Mouse (Mus musculus): ENCODE results near the gene Agpat2. TPM values are rescaled to one million over a fixed set of nuclear protein-coding genes. Genes with fewer than 3 reads are reported as not detected.

Agpat2 gene
- polyA plus RNA-seq, 1 experiment from 2014 or later = 40.1 TPM

DNA sequence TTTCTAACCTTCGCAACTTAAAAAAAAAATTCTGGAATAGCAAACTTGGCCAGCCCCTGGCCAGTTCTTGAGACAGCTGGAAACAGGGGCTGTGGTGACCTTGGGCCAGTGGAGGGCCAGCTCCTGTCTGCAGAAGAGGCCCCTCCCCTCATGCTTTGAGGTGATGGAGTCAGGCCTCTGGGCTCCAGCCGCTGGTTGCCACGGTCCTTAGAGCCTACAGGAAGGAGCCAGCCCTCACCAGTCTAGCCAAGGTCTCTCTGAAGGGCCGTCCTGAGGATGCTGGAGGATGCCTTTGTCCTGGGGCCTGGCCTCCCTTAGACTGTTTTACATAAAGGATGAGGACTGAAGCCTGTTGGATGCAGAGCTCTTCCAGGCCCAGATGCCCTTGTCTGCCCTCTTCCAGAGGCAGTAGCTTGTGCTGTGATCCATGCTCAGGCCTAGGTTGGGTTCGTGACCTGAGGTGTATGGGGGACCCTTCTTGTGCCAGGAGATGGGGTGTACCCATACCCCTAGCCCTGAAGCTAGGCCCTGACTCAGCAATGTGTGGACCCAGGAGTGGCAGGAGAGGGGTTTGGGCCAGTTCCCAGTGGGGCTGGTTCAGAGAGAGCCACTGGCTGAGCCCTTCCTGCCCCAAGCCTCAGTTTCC lies 24.7 kb upstream of the Agpat2 start:
- H3K4me2 ChIP-seq = peak overlapping the region; percentile 93
- H3K4me1 ChIP-seq (replicated peaks; ENCODE audit: control insufficient read depth, insufficient read depth, low read length) = peaks cover 12% of the 10 kb centered on the region
- peak overlapping the region; percentile 68 for H3K4me3 ChIP-seq (ENCODE audit: low read depth, low read length)
- peaks cover 13% of the 10 kb centered on the region for H3K27me3 ChIP-seq (replicated peaks; ENCODE audit: control insufficient read depth, insufficient read depth, low read length)
- H3K36me3 ChIP-seq (ENCODE audit: control insufficient read depth, insufficient read depth, low read length) = no peaks in the 10 kb centered on the region
- DNase-seq (ENCODE audit: low spot score) (no peak), ATAC-seq (replicated peaks; ENCODE audit: low FRiP score) (0 out of 2 replicates have a peak, but pooled peaks have one; percentile 14)
- 31% methylated on average over 5 of the region's 5 CpGs for WGBS
- peak overlapping the region; percentile 72 for H3K9ac ChIP-seq (ENCODE audit: low read depth, low read length)
- no peaks in the 10 kb centered on the region for H3K9me3 ChIP-seq (ENCODE audit: control insufficient read depth, low read length)
- no peak overlapping the region for H3K27ac ChIP-seq (ENCODE audit: low read depth, low read length)

DNA sequence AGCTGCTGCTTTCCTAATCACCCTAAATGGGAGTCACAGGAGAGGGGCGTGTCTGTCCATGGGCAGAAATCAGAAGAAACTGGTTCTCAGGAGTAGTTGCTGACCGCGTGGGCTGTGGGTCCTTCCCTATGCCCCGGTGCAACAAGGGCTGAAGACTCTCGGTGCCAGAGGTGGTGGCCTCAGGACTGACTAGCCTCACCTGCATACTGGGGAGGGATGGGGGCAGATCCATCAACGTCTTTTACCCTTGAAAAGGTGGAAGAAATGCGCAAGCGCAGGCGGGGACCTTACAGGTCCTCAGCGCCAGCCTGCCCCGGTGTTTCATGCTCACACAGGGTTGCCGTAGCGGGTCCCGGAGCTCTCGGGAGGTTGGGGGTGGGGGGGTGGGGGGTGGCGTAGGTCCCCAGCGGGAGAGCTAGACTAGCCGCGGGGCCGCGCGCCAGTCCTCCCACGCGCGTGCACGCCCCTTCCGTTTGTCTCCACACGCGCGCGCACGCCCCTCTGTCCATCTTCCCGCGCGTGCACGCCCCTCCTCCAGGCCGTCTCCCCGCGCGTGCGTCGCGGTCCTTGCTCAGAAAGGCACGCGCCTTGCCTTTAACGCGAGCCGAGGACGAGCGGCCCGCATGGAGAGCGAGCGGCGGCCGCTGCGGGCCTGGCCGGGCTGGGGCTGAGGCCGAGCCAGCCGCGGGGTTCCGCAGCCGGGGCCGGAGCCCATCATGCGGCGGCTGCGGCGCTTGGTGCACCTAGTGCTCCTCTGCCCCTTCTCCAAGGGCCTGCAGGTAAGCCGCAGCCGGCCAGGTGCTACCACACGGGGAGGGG lies 23.9 kb upstream of the Agpat2 start, which contains the start of gene Fam69b:
Gene Fam69b, plus strand, starts transcription at position 537 of the 819 bp plus-strand sequence.
- Histone ChIP-seq H3K27ac (ENCODE audit: low read depth, low read length) (no peak within 1 kb of the TSS), H3K27me3 (replicated peaks; ENCODE audit: control insufficient read depth, insufficient read depth, low read length) (peaks cover 13% of the 10 kb centered on the region), H3K4me2 (peak within 1 kb of the TSS; percentile 93), H3K4me1 (replicated peaks; ENCODE audit: control insufficient read depth, insufficient read depth, low read length) (peaks cover 12% of the 10 kb centered on the region), H3K4me3 (ENCODE audit: low read depth, low read length) (peak within 1 kb of the TSS; percentile 68), H3K36me3 (ENCODE audit: control insufficient read depth, insufficient read depth, low read length) (no peaks in the 10 kb centered on the region), H3K9ac (ENCODE audit: low read depth, low read length) (peak within 1 kb of the TSS; percentile 72), H3K9me3 (ENCODE audit: control insufficient read depth, low read length) (no peaks in the 10 kb centered on the region)
- ATAC-seq (replicated peaks; ENCODE audit: low FRiP score) (peak; percentile 30; the same call in 1 of the 2 replicates), DNase-seq (ENCODE audit: low spot score) (peak; percentile 74)
- 1% methylated on average over 67 of the region's 70 CpGs for WGBS

DNA sequence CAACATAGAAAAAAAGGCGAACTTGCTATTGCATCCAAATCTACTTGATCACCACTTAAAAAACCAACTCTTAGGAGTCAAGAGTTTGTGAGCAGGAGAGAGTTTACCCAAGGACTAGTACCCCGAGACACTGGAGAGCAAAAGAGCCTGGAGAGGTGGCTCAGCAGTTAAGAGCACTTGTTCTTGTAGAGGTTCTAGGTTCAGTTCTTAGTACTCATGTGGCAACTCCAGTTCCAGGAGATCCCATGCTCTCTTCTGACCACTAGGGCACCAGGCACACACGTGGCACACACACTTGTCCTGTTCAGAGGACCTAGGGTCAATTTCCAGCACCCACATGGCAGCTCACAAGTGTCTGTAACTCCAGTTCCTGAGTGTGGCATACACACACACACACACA lies 21.9 kb upstream of the Agpat2 start:
- H3K4me2 ChIP-seq = no peak overlapping the region
- H3K9me3 ChIP-seq (ENCODE audit: control insufficient read depth, low read length) = no peaks in the 10 kb centered on the region
- H3K4me3 ChIP-seq (ENCODE audit: low read depth, low read length) = no peak overlapping the region
- no peak for ATAC-seq (replicated peaks; ENCODE audit: low FRiP score)
- H3K4me1 ChIP-seq (replicated peaks; ENCODE audit: control insufficient read depth, insufficient read depth, low read length) = peaks cover 12% of the 10 kb centered on the region
- H3K27ac ChIP-seq (ENCODE audit: low read depth, low read length) = no peak overlapping the region
- no peak overlapping the region for H3K9ac ChIP-seq (ENCODE audit: low read depth, low read length)
- DNase-seq (ENCODE audit: low spot score) = no peak
- 59% methylated on average over 3 of the region's 3 CpGs for WGBS
- H3K27me3 ChIP-seq (replicated peaks; ENCODE audit: control insufficient read depth, insufficient read depth, low read length) = peaks cover 13% of the 10 kb centered on the region
- no peaks in the 10 kb centered on the region for H3K36me3 ChIP-seq (ENCODE audit: control insufficient read depth, insufficient read depth, low read length)

DNA sequence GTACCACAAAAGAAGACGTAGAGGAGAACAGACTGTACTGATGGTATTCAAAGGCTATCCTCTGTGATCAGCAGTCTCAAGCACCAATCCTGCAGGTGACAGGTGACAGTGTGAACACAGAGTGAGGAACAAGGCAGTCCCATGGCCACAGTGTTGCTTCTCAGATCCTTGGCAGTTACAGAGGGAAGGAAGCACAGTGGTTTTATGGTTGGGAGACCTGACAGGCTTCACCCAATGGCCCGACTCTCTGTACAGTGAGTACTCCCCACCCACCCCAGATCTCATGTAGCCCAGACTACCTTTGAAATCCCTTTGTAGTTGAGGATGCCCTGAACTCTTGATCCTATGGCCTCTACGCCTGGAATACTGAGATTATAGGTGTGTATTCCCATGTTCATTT lies 21.2 kb upstream of the Agpat2 start:
- WGBS = 60% methylated on average over 3 of the region's 3 CpGs
- H3K4me2 ChIP-seq = no peak overlapping the region

DNA sequence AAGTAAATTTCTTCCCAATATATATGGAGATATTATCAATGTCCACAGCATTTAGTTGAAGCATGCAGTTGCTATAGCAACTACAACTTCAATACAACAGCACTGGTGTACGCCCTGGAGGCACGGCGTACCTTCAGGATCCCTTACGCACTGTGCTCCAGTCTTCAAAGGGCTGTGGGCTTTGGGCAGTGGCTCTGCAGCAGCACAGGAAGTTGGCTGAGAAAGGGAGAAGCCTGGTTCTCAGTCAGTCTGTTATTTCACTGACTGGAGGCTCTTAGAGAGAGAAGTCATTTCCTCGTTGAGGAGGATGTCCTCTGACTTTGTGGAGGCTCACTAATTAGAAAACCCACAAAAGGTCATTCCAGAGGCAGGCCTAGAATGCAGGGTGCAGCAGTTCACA lies 18.8 kb upstream of the Agpat2 start:
- H3K27ac ChIP-seq (ENCODE audit: low read depth, low read length) = no peak overlapping the region
- no peak overlapping the region for H3K4me2 ChIP-seq
- 0 out of 2 replicates have a peak, but pooled peaks cover 2% of the 10 kb centered on the region for H3K4me1 ChIP-seq (replicated peaks; ENCODE audit: control insufficient read depth, insufficient read depth, low read length)
- no peaks in the 10 kb centered on the region for H3K9me3 ChIP-seq (ENCODE audit: control insufficient read depth, low read length)
- H3K27me3 ChIP-seq (replicated peaks; ENCODE audit: control insufficient read depth, insufficient read depth, low read length) = no peaks in the 10 kb centered on the region
- DNase-seq (ENCODE audit: low spot score) (no peak), ATAC-seq (replicated peaks; ENCODE audit: low FRiP score) (no peak)
- H3K36me3 ChIP-seq (ENCODE audit: control insufficient read depth, insufficient read depth, low read length) = no peaks in the 10 kb centered on the region
- no peak overlapping the region for H3K9ac ChIP-seq (ENCODE audit: low read depth, low read length)
- 48% methylated on average over 5 of the region's 5 CpGs for WGBS
- H3K4me3 ChIP-seq (ENCODE audit: low read depth, low read length) = no peak overlapping the region

More for the DNA sequence above, 21.2 kb upstream of the Agpat2 start:
- ATAC-seq (replicated peaks; ENCODE audit: low FRiP score) = no peak
- Histone ChIP-seq H3K27ac (ENCODE audit: low read depth, low read length) (no peak overlapping the region), H3K9me3 (ENCODE audit: control insufficient read depth, low read length) (no peaks in the 10 kb centered on the region), H3K27me3 (replicated peaks; ENCODE audit: control insufficient read depth, insufficient read depth, low read length) (peaks cover 13% of the 10 kb centered on the region), H3K4me3 (ENCODE audit: low read depth, low read length) (no peak overlapping the region), H3K9ac (ENCODE audit: low read depth, low read length) (no peak overlapping the region), H3K4me1 (replicated peaks; ENCODE audit: control insufficient read depth, insufficient read depth, low read length) (peaks cover 12% of the 10 kb centered on the region), H3K36me3 (ENCODE audit: control insufficient read depth, insufficient read depth, low read length) (no peaks in the 10 kb centered on the region)
- no peak for DNase-seq (ENCODE audit: low spot score)

DNA sequence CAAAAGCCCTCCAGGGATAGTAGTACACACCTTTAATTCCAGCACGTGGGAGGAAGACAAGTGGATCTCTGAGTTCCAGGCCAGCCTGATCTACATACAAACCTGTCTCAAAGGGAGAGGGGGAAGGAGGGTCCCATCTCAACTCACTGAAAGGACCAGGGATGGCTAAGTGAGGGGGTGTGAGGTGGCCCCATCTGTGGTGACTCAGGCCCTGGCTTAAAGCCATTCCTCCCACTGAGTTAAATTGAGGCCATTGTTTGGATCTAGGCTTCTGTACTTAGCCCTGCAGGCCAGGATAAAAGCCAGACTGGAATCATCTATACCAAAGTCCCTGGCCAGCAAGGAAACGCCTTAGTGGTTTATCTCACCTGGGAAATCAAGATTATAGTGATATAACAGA lies 17.0 kb upstream of the Agpat2 start:
- Histone ChIP-seq H3K4me1 (replicated peaks; ENCODE audit: control insufficient read depth, insufficient read depth, low read length) (no peaks in the 10 kb centered on the region), H3K27me3 (replicated peaks; ENCODE audit: control insufficient read depth, insufficient read depth, low read length) (no peaks in the 10 kb centered on the region), H3K9ac (ENCODE audit: low read depth, low read length) (no peak overlapping the region), H3K4me3 (ENCODE audit: low read depth, low read length) (no peak overlapping the region), H3K9me3 (ENCODE audit: control insufficient read depth, low read length) (no peaks in the 10 kb centered on the region), H3K36me3 (ENCODE audit: control insufficient read depth, insufficient read depth, low read length) (no peaks in the 10 kb centered on the region), H3K27ac (ENCODE audit: low read depth, low read length) (no peak overlapping the region), H3K4me2 (no peak overlapping the region)
- ATAC-seq (replicated peaks; ENCODE audit: low FRiP score) (no peak), DNase-seq (ENCODE audit: low spot score) (no peak)
- 55% methylated on average over 2 of the region's 2 CpGs for WGBS

DNA sequence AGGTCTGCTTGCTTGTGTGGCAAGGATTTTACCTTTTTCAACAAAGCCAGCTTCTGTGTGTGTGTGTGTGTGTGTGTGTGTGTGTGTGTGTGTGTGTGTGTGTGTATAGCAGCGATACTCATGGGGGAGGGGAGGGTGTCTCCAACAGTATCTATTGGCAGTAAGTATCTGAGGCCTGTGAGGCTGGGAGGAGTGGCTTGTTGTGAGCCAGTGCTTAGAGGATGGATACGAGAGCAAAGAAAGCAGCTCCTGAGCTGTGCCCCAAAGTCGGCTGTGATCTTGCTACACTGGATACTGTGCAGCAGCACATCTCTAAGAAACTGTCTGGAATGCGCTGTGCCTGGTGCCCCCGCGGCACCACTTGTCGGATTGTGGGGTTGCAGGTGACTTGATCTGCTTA lies 13.7 kb upstream of the Agpat2 start:
- Histone ChIP-seq H3K9ac (ENCODE audit: low read depth, low read length) (no peak overlapping the region), H3K27ac (ENCODE audit: low read depth, low read length) (no peak overlapping the region)
- DNase-seq (ENCODE audit: low spot score) = no peak

DNA sequence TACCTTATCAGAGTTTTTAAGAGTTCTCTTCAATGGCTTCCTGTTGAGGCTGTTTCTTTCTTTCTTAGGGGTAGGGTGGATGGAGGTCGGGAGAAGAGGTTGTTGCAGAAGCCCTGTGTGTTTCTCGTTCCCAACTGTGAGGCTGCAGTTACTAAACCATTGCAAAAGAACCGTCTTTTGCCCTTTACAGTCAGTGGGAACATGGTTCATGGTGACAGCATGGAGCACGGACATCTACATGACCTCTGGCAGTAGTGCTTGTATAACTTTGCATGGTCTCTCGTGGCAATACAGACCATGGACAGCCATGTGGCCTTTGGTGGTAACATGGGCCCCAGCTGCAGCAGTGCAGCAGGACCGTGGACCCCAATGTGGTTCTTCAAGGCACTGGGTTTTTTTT lies 13.1 kb upstream of the Agpat2 start:
- no peaks in the 10 kb centered on the region for H3K4me1 ChIP-seq (replicated peaks; ENCODE audit: control insufficient read depth, insufficient read depth, low read length)

More for the DNA sequence above, 13.7 kb upstream of the Agpat2 start:
- Histone ChIP-seq H3K4me1 (replicated peaks; ENCODE audit: control insufficient read depth, insufficient read depth, low read length) (no peaks in the 10 kb centered on the region), H3K4me2 (no peak overlapping the region), H3K27me3 (replicated peaks; ENCODE audit: control insufficient read depth, insufficient read depth, low read length) (no peaks in the 10 kb centered on the region), H3K4me3 (ENCODE audit: low read depth, low read length) (no peak overlapping the region), H3K36me3 (ENCODE audit: control insufficient read depth, insufficient read depth, low read length) (no peaks in the 10 kb centered on the region), H3K9me3 (ENCODE audit: control insufficient read depth, low read length) (no peaks in the 10 kb centered on the region)
- ATAC-seq (replicated peaks; ENCODE audit: low FRiP score) = no peak
- WGBS = 63% methylated on average over 7 of the region's 7 CpGs

More for the DNA sequence above, 13.1 kb upstream of the Agpat2 start:
- Histone ChIP-seq H3K9me3 (ENCODE audit: control insufficient read depth, low read length) (no peaks in the 10 kb centered on the region), H3K4me2 (no peak overlapping the region), H3K27ac (ENCODE audit: low read depth, low read length) (no peak overlapping the region), H3K9ac (ENCODE audit: low read depth, low read length) (no peak overlapping the region), H3K4me3 (ENCODE audit: low read depth, low read length) (no peak overlapping the region), H3K36me3 (ENCODE audit: control insufficient read depth, insufficient read depth, low read length) (no peaks in the 10 kb centered on the region), H3K27me3 (replicated peaks; ENCODE audit: control insufficient read depth, insufficient read depth, low read length) (no peaks in the 10 kb centered on the region)
- no peak for DNase-seq (ENCODE audit: low spot score)
- no peak for ATAC-seq (replicated peaks; ENCODE audit: low FRiP score)
- 75% methylated on average over 6 of the region's 6 CpGs for WGBS
